Mouse (Mus musculus): Measurements from ENCODE around the gene Elac2.

Gene Elac2

GRCm38 (mm10) chr11:65020744-65021143, 41.9 kb downstream of the Elac2 start:
- DNase-seq (ENCODE audit: low spot score in 2 of 2) = no peak

GRCm38 (mm10) chr11:65022771-65023170, 43.9 kb downstream of the Elac2 start:
- DNase-seq (ENCODE audit: low spot score in 2 of 2) = no peak

DNA sequence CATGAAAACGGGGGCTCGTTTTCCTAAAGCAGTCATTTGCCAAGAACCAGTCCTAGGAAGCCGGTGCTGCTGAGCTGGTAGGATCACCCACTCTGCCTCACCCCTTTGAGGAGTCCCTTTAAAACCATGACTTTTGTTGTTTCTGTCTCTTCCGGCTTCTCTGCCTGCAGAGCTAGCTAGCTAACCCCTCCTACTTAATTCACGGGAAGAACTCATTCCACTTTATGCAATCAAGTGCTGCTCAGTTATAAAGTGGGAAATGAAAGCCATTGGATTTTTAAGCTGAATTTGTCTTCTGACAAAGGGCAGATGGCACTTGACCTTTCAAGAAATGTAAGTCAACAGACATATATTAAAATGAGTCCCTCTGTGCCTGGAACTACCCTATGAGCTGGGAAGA, 49.2 kb downstream of the Elac2 start:
- no peak for DNase-seq (ENCODE audit: low spot score in 2 of 2)

DNA sequence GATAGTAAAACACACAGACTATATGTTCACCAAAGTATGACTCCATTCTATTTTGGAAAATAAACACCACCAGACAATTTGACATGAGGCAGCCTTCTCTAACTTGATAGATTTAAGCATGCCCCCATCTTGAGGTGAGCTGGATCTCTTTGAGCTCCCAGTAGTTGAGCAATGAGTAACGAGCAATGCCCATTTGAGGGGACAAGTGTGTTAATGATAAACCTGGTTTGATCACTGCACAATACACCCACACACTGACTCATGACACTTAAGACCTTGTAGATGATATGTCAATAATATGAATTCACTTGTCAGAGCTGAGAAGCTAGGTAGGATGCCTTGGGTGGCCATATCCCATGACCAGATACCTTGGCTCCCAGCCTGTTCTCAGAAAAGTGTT, 51.4 kb downstream of the Elac2 start:
- DNase-seq (ENCODE audit: low spot score in 2 of 2) = no peak

GRCm38 (mm10) chr11:65032221-65032620, 53.4 kb downstream of the Elac2 start:
- DNase-seq (ENCODE audit: low spot score in 2 of 2) = no peak

- no peak for DNase-seq (ENCODE audit: low spot score in 2 of 2)
Measured at GRCm38 (mm10) chr11:65038996-65039395, 60.2 kb downstream of the Elac2 start.

GRCm38 (mm10) chr11:65039517-65040095, 60.8 kb downstream of the Elac2 start:
- DNase-seq (ENCODE audit: low spot score in 2 of 2) = no peak

DNA sequence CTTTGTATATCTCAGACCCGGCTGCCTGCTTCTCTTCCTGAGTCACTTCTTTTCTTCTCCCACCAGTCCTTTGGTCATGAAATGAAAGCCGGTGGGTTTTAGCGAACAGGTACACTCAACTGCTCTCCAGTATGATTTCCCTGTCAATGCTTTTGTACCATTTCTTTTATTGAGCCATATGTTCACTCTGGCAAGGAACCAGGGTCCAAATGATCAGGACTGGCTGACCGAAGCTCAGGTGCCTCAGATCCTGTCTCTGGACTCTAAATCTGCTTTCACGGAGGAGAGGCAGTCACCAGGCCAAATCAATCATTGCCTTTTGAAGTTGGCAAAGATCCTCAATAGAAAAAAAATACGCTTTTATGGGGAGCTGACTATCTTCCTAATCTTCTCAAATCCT, 61.7 kb downstream of the Elac2 start:
- DNase-seq (ENCODE audit: low spot score in 2 of 2) = no peak

DNA sequence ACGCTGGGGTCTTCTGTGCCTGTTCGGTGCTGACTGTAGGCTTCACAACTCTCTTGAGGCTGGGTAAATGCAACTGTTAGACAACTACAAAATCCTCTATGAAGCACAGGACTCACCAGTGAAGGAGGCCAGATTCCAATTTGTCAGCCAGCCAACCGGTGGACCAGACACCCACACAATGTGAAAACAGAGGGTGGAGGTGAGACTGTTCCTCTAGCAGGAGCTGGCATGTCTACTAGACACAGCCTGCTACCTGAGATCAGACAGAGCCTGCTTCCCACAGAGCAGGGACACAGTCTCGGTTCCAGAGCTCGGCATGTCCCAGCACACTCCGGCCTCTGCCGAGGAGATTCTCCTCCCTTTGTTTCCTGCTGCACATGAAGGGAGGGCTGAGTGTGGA, 70.3 kb downstream of the Elac2 start:
- no peak for DNase-seq (ENCODE audit: low spot score in 2 of 2)

DNA sequence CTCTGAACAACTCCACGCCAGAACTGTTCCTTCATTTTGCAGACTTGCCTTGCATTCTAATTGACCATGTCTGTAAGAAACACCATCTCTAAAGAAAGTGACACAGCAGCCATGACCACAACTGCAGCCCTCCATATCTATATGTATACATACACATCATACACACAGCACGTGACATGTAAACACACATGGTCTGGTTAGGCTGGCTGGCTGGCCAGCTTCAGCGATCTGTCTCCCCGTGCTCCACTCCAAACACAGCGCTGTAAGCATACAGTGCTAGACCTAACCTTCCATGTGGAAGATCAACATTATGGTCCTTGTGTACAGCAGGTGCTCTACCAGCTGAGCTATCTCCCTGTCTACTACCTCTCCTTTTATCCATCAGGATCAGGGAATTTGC, 72.0 kb downstream of the Elac2 start:
- no peak for DNase-seq (ENCODE audit: low spot score in 2 of 2)
